Mouse (Mus musculus): Measurements from ENCODE around the gene Vmn2r107.

Gene Vmn2r107

DNA sequence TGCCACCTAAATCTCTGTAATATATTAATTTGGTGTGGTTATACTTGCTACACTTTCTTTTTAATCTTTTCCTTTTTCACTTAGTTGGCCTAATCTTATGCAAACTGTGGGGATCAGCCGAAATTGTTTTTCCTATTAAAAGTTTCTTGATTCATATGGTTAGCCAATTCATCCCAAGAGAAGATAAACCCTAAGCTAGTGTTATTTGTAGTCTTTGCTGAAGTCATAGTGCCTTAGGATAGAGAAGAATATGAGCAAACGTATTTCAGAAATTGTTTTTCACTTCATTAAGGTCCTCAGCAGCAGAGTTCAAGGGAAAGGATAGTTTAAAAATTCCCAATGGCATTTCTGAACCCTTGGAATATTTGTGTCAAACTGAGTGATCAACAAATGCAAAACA is at the start of gene Vmn2r107:
Gene Vmn2r107 (plus strand): TSS at position 301 of the 400 bp plus-strand sequence.
- in situ Hi-C loops (cut with MboI; ENCODE audit: unreplicated experiment in 2 of 2) = no loop called here

GRCm38 (mm10) chr17:20305790-20306189 is 39.3 kb upstream of the Vmn2r107 start:
- in situ Hi-C loops (cut with MboI; ENCODE audit: unreplicated experiment in 2 of 2) = no loop called here

GRCm38 (mm10) chr17:20399105-20399504 is 54.1 kb downstream of the Vmn2r107 start:
- in situ Hi-C loops (cut with MboI; ENCODE audit: unreplicated experiment in 2 of 2) = no loop called here

DNA sequence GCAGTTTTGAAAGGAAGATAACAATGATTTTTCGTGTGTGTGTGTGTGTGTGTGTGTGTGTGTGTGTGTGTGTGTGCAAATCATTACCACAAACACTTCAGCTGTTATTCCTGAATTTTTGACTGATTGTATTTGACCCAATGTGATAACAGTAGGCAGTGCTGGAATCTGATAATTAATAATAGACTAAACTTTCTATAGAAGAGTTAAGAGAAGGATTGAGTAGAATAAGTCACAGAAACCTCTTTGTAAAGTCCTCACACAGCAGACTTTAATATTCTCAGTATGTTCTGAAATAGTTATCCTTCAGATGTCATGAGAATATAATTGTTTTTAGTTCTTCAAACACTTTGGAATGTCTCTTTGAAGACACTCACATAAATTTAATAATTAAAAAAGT is 68.8 kb downstream of the Vmn2r107 start, which contains the start of gene Vmn1r224:
Gene Vmn1r224 (plus strand): TSS at position 301 of the 400 bp plus-strand sequence.
- in situ Hi-C loops (cut with MboI; ENCODE audit: unreplicated experiment in 2 of 2) = no loop called here
